Mouse (Mus musculus) erythroblast, embryonic 14.5 days (primary cell): ENCODE measurements around the gene Erbb2. TPM values are rescaled to one million over a fixed set of nuclear protein-coding genes. Genes with fewer than 3 reads are reported as not detected.
A peak's percentile ranks its signal among the peaks of the same experiment; 100 is the strongest.

Source experiments
- H3K27me3 ChIP-seq: 2 replicates; pipeline ENCODE4 v1.6.1; 2012; ENCODE audit warnings: inconsistent platforms; ENCODE audit not compliant: control insufficient read depth
- H3K36me3 ChIP-seq: 2 replicates; pipeline ENCODE4 v1.6.1; 2012; ENCODE audit warnings: mild to moderate bottlenecking, inconsistent platforms; ENCODE audit not compliant: control insufficient read depth
- H3K4me1 ChIP-seq: 2 replicates; pipeline ENCODE4 v1.6.1; 2012; ENCODE audit warnings: inconsistent platforms; ENCODE audit not compliant: control insufficient read depth
- H3K4me3 ChIP-seq: replicated peaks from 2 replicates; pipeline ENCODE3; 2012; ENCODE audit warnings: moderate library complexity, mild to moderate bottlenecking, inconsistent platforms
- H3K9me3 ChIP-seq: 2 replicates; pipeline ENCODE4 v1.6.1; 2012; ENCODE audit warnings: low read length, inconsistent platforms, mixed read lengths; ENCODE audit not compliant: control insufficient read depth
- GATA1 ChIP-seq: IDR thresholded peaks from 2 replicates; pipeline ENCODE4 v1.6.1; 2012; ENCODE audit warnings: low read length, inconsistent platforms, mixed read lengths
- TAL1 ChIP-seq: IDR thresholded peaks from 3 replicates; pipeline ENCODE4 v1.6.1; 2012; ENCODE audit warnings: low read length, inconsistent platforms, mixed read lengths
- polyA plus RNA-seq: library from polyadenylated mRNA; stranded (reverse); fragments of >175 nt; gene quantifications from 2 replicates; pipeline ENCODE4 v1.2.3, GENCODE M21; 2012

Gene Erbb2
- 0.01 TPM in 1 of 2 replicates, not detected in the other for polyA plus RNA-seq

GRCm38 (mm10) chr11:98412273-98412796 is at the start of gene Erbb2:
Erbb2 (plus strand) TSS chr11:98412470.
- Histone ChIP-seq H3K4me1 (peaks cover 2% of the 10 kb centered on the region; the same call in 1 of the 2 replicates), H3K27me3 (peaks cover 82% of the 10 kb centered on the region), H3K36me3 (no peaks in the 10 kb centered on the region), H3K9me3 (no peaks in the 10 kb centered on the region), H3K4me3 (peak within 1 kb of the TSS; percentile 49)
- no peak for TF ChIP-seq TAL1
- no peak for TF ChIP-seq GATA1

GRCm38 (mm10) chr11:98363817-98364216 is 48.5 kb upstream of the Erbb2 start:
- Histone ChIP-seq H3K9me3 (no peaks in the 10 kb centered on the region), H3K4me1 (peaks cover 26% of the 10 kb centered on the region)

GRCm38 (mm10) chr11:98364410-98364809 is 47.9 kb upstream of the Erbb2 start:
- no peaks in the 10 kb centered on the region for H3K27me3 ChIP-seq
- no peak overlapping the region for H3K4me3 ChIP-seq
- no peaks in the 10 kb centered on the region; the same call in 1 of the 2 replicates for H3K36me3 ChIP-seq
- H3K4me1 ChIP-seq = peaks cover 20% of the 10 kb centered on the region
- H3K9me3 ChIP-seq = no peaks in the 10 kb centered on the region
- TF ChIP-seq TAL1 (no peak), GATA1 (no peak)

More at GRCm38 (mm10) chr11:98363817-98364216, 48.5 kb upstream of the Erbb2 start:
- Histone ChIP-seq H3K36me3 (no peaks in the 10 kb centered on the region; the same call in 1 of the 2 replicates), H3K27me3 (no peaks in the 10 kb centered on the region), H3K4me3 (no peak overlapping the region)
- no peak for TF ChIP-seq GATA1
- no peak for TF ChIP-seq TAL1

GRCm38 (mm10) chr11:98366290-98366689 is 46.0 kb upstream of the Erbb2 start:
- H3K9me3 ChIP-seq = no peaks in the 10 kb centered on the region
- TF ChIP-seq TAL1 (no peak), GATA1 (no peak)
- H3K27me3 ChIP-seq = no peaks in the 10 kb centered on the region
- peaks cover 8% of the 10 kb centered on the region for H3K4me1 ChIP-seq
- no peaks in the 10 kb centered on the region; the same call in 1 of the 2 replicates for H3K36me3 ChIP-seq
- no peak overlapping the region for H3K4me3 ChIP-seq

GRCm38 (mm10) chr11:98367171-98367862 is 45.0 kb upstream of the Erbb2 start:
- TF ChIP-seq TAL1 (no peak), GATA1 (no peak)
- no peaks in the 10 kb centered on the region for H3K27me3 ChIP-seq
- no peaks in the 10 kb centered on the region; the same call in 1 of the 2 replicates for H3K4me1 ChIP-seq
- H3K4me3 ChIP-seq = no peak overlapping the region
- H3K36me3 ChIP-seq = no peaks in the 10 kb centered on the region; the same call in 1 of the 2 replicates
- no peaks in the 10 kb centered on the region for H3K9me3 ChIP-seq

GRCm38 (mm10) chr11:98367863-98368186 is 44.4 kb upstream of the Erbb2 start:
- no peak overlapping the region for H3K4me3 ChIP-seq
- H3K27me3 ChIP-seq = no peaks in the 10 kb centered on the region
- TF ChIP-seq GATA1 (no peak), TAL1 (no peak)
- H3K4me1 ChIP-seq = no peaks in the 10 kb centered on the region; the same call in 1 of the 2 replicates
- no peaks in the 10 kb centered on the region; the same call in 1 of the 2 replicates for H3K36me3 ChIP-seq
- H3K9me3 ChIP-seq = no peaks in the 10 kb centered on the region

GRCm38 (mm10) chr11:98369337-98369736 is 42.9 kb upstream of the Erbb2 start:
- no peaks in the 10 kb centered on the region for H3K9me3 ChIP-seq
- TF ChIP-seq GATA1 = no peak
- no peak for TF ChIP-seq TAL1
- no peaks in the 10 kb centered on the region; the same call in 1 of the 2 replicates for H3K4me1 ChIP-seq
- no peaks in the 10 kb centered on the region for H3K27me3 ChIP-seq
- peaks cover 7% of the 10 kb centered on the region for H3K36me3 ChIP-seq
- no peak overlapping the region for H3K4me3 ChIP-seq

- no peaks in the 10 kb centered on the region; the same call in 1 of the 2 replicates for H3K4me1 ChIP-seq
- no peak overlapping the region for H3K4me3 ChIP-seq
- H3K36me3 ChIP-seq = peaks cover 20% of the 10 kb centered on the region
- TF ChIP-seq TAL1 (no peak), GATA1 (no peak)
- H3K27me3 ChIP-seq = no peaks in the 10 kb centered on the region
- no peaks in the 10 kb centered on the region for H3K9me3 ChIP-seq
These were observed 41.7 kb upstream of the Erbb2 start for GRCm38 (mm10) chr11:98370588-98370987.

GRCm38 (mm10) chr11:98371556-98372240 is 40.6 kb upstream of the Erbb2 start:
- TF ChIP-seq GATA1 (no peak), TAL1 (no peak)
- no peaks in the 10 kb centered on the region; the same call in 1 of the 2 replicates for H3K4me1 ChIP-seq
- no peaks in the 10 kb centered on the region for H3K27me3 ChIP-seq
- no peaks in the 10 kb centered on the region for H3K9me3 ChIP-seq
- H3K4me3 ChIP-seq = no peak overlapping the region
- peaks cover 31% of the 10 kb centered on the region for H3K36me3 ChIP-seq

- Histone ChIP-seq H3K4me3 (no peak overlapping the region), H3K27me3 (no peaks in the 10 kb centered on the region), H3K4me1 (no peaks in the 10 kb centered on the region; the same call in 1 of the 2 replicates), H3K9me3 (no peaks in the 10 kb centered on the region), H3K36me3 (peaks cover 38% of the 10 kb centered on the region)
- TF ChIP-seq GATA1 = no peak
- TF ChIP-seq TAL1 = no peak
These were observed 39.9 kb upstream of the Erbb2 start for GRCm38 (mm10) chr11:98372406-98372805.
